In the genomic region with DNA sequence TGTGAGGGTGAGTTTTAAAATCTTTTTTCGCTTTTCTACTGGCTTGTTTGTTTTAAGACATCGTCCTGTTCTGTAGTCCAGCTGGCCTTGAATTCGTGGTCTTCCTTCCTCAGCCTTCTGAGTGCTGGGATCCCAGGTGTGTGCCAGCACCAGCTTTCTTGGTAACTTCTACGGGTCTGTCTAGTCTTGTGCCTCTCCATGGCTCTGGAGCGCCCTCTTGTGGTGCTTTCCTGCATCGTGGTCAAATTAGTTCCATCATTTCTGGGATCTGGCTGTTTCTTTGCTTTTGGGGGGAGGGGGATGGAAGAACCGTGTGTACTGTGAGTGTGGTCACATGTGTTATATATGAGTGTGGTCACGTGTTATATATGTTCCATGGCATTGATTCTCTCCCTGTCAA, we compare ENCODE assay signal across 8 mouse cellular contexts. TPM values are rescaled to one million over a fixed set of nuclear protein-coding genes. Genes with fewer than 3 reads are reported as not detected.
A peak's percentile ranks its signal among the peaks of the same experiment; 100 is the strongest.
DNase-seq lines count a peak whose midpoint lies in the region; ATAC-seq and TF ChIP-seq lines count a peak whose summit lies in the region.

No protein-coding gene starts in this region.

- peak; percentile 94 for DNase-seq in heart, adult 11 months
- DNase-seq in heart, embryonic 10.5 days (ENCODE audit: low spot score): no peak
- peak; percentile 82 for DNase-seq in embryo, embryonic 11 days
- peak; percentile 64 to 78 for DNase-seq in gastrocnemius, postnatal 4 days (ENCODE audit: low spot score in 2 of 2)
- DNase-seq in kidney, adult 2 months: peak; percentile 80
- peak; percentile 64 to 81 for DNase-seq in spleen, postnatal 14 days (ENCODE audit: low spot score in 2 of 2)

- H3K4me1 ChIP-seq in heart, embryonic 10.5 days: no peaks in the 10 kb centered on the region
- H3K4me1 ChIP-seq in kidney, adult 2 months (ENCODE audit: control insufficient read depth, insufficient read depth, low read length): no peaks in the 10 kb centered on the region
- H3K4me1 ChIP-seq in limb, embryonic 12.5 days (replicated peaks): peaks cover 4% of the 10 kb centered on the region; the same call in 1 of the 2 replicates

- peak; percentile 52; the same call in 1 of the 2 replicates for ATAC-seq in limb, embryonic 12.5 days (ENCODE audit: insufficient number of reproducible peaks, insufficient read depth, low FRiP score, low TSS enrichment, low read depth)
- peak; percentile 73 for ATAC-seq in monocyte, adult 5-6 weeks (replicated peaks; ENCODE audit: insufficient number of reproducible peaks, low FRiP score, low TSS enrichment, poor library complexity, severe bottlenecking)

- H3K27me3 ChIP-seq in heart, embryonic 10.5 days (ENCODE audit: insufficient read depth, poor library complexity, severe bottlenecking): no peaks in the 10 kb centered on the region
- no peaks in the 10 kb centered on the region for H3K27me3 ChIP-seq in kidney, adult 2 months (replicated peaks; ENCODE audit: control insufficient read depth, insufficient read depth, low read length)
- no peaks in the 10 kb centered on the region for H3K27me3 ChIP-seq in limb, embryonic 12.5 days

- H3K4me2 ChIP-seq in limb, embryonic 12.5 days: no peak overlapping the region

- TF ChIP-seq CTCF in kidney, adult 2 months (conservative IDR thresholded peaks at IDR 0.05; ENCODE audit: insufficient read depth, insufficient read length, low read depth, low read length): peak; percentile 94

- H3K9me3 ChIP-seq in heart, embryonic 10.5 days: no peaks in the 10 kb centered on the region
- H3K9me3 ChIP-seq in limb, embryonic 12.5 days: no peaks in the 10 kb centered on the region

- 10% methylated on average over 8 of the region's 8 CpGs for WGBS in heart, embryonic 10.5 days
- 8% methylated on average over 8 of the region's 8 CpGs for WGBS in kidney, adult 2 months
- 8% methylated on average over 8 of the region's 8 CpGs for WGBS in limb, embryonic 12.5 days

- TF ChIP-seq POLR2A in kidney, adult 2 months (IDR thresholded peaks at IDR 0.05; ENCODE audit: low read depth, low read length): no peak

- no peak overlapping the region for H3K9ac ChIP-seq in limb, embryonic 12.5 days (replicated peaks)

- no peak overlapping the region for H3K4me3 ChIP-seq in heart, embryonic 10.5 days
- no peak overlapping the region for H3K4me3 ChIP-seq in kidney, adult 2 months (ENCODE audit: insufficient read depth, low read depth, low read length)
- H3K4me3 ChIP-seq in limb, embryonic 12.5 days (replicated peaks): no peak overlapping the region

- no peak overlapping the region for H3K27ac ChIP-seq in heart, embryonic 10.5 days
- H3K27ac ChIP-seq in kidney, adult 2 months (ENCODE audit: insufficient read depth, low read depth, low read length): no peak overlapping the region
- H3K27ac ChIP-seq in limb, embryonic 12.5 days: no peak overlapping the region

- peaks cover 22% of the 10 kb centered on the region for H3K36me3 ChIP-seq in heart, embryonic 10.5 days
- no peaks in the 10 kb centered on the region for H3K36me3 ChIP-seq in kidney, adult 2 months (ENCODE audit: control insufficient read depth, insufficient read depth, low read length)
- H3K36me3 ChIP-seq in limb, embryonic 12.5 days: peaks cover 32% of the 10 kb centered on the region

RNA-seq across cellular contexts. Expression of a gene that starts 14.5 kb away (rescaled TPM):
- 43.6 and 55.6 TPM in 2 replicates for polyA plus RNA-seq in heart, embryonic 10.5 days (2016; fragmentation: Nextera tagmentation; extraction: Ambion mirVana)
- 10 to 100 TPM; 20.7 to 26.3 TPM for total RNA-seq in gastrocnemius, postnatal 4 days (2021)
- polyA plus RNA-seq in kidney, adult 2 months (2012; rRNA removed): 10.8 and 17.5 TPM in 2 replicates
- polyA plus RNA-seq in limb, embryonic 12.5 days (2016; fragmentation: Nextera tagmentation; extraction: Ambion mirVana): 74.6 and 76.9 TPM in 2 replicates
- total RNA-seq in monocyte, adult 5-6 weeks (2017): 17.3 to 37.0 TPM (median 34.6 TPM) in 3 replicates

RNA-seq across cellular contexts. Expression of a gene that starts 28.2 kb away (rescaled TPM):
- 0.92 and 1.2 TPM in 2 replicates for polyA plus RNA-seq in heart, embryonic 10.5 days (2016; fragmentation: Nextera tagmentation; extraction: Ambion mirVana)
- 1 to 10 TPM; 3.0 to 3.9 TPM for total RNA-seq in gastrocnemius, postnatal 4 days (2021)
- 4.4 and 5.3 TPM in 2 replicates for polyA plus RNA-seq in kidney, adult 2 months (2012; rRNA removed)
- 0.24 and 0.32 TPM in 2 replicates for polyA plus RNA-seq in limb, embryonic 12.5 days (2016; fragmentation: Nextera tagmentation; extraction: Ambion mirVana)
- 21.4 to 36.0 TPM (median 24.0 TPM) in 3 replicates for total RNA-seq in monocyte, adult 5-6 weeks (2017)

RNA-seq across cellular contexts. Expression of a gene that starts 33.0 kb away (rescaled TPM):
- polyA plus RNA-seq in heart, embryonic 10.5 days (2016; fragmentation: Nextera tagmentation; extraction: Ambion mirVana): 22.0 and 25.6 TPM in 2 replicates
- total RNA-seq in gastrocnemius, postnatal 4 days (2021): 10 to 100 TPM; 12.2 to 12.4 TPM
- polyA plus RNA-seq in kidney, adult 2 months (2012; rRNA removed): 7.3 and 8.3 TPM in 2 replicates
- polyA plus RNA-seq in limb, embryonic 12.5 days (2016; fragmentation: Nextera tagmentation; extraction: Ambion mirVana): 39.6 and 40.9 TPM in 2 replicates
- total RNA-seq in monocyte, adult 5-6 weeks (2017): 26.6 to 40.5 TPM (median 35.0 TPM) in 3 replicates

RNA-seq across cellular contexts. Expression of a gene that starts 34.0 kb away (rescaled TPM):
- polyA plus RNA-seq in heart, embryonic 10.5 days (2016; fragmentation: Nextera tagmentation; extraction: Ambion mirVana): 0.12 and 0.28 TPM in 2 replicates
- total RNA-seq in gastrocnemius, postnatal 4 days (2021): not detected
- 0.44 and 0.48 TPM in 2 replicates for polyA plus RNA-seq in kidney, adult 2 months (2012; rRNA removed)
- polyA plus RNA-seq in limb, embryonic 12.5 days (2016; fragmentation: Nextera tagmentation; extraction: Ambion mirVana): not detected in 2 replicates
- 0.43 TPM in 1 of 3 replicates, not detected in the others for total RNA-seq in monocyte, adult 5-6 weeks (2017)
